Mouse (Mus musculus) liver, adult (tissue): Measurements from ENCODE around the gene Tmem119.

Experiments
- GATA4 ChIP-seq: IDR thresholded peaks from 2 replicates; pipeline ENCODE4 v1.6.1; 2014; ENCODE audit warnings: mild to moderate bottlenecking, low read length; ENCODE audit not compliant: insufficient replicate concordance

Tmem119 gene

GRCm38 (mm10) chr5:113828481-113828880 lies 28.2 kb upstream of the Tmem119 start:
- TF ChIP-seq GATA4: no peak

- TF ChIP-seq GATA4: no peak
Measured at GRCm38 (mm10) chr5:113827991-113828411, 27.7 kb upstream of the Tmem119 start.

- TF ChIP-seq GATA4: no peak
Measured at GRCm38 (mm10) chr5:113826619-113827018, 26.3 kb upstream of the Tmem119 start.

GRCm38 (mm10) chr5:113825558-113825957 lies 25.2 kb upstream of the Tmem119 start:
- no peak for TF ChIP-seq GATA4

GRCm38 (mm10) chr5:113824228-113824627 lies 23.9 kb upstream of the Tmem119 start:
- TF ChIP-seq GATA4: no peak

GRCm38 (mm10) chr5:113818572-113818971 lies 18.3 kb upstream of the Tmem119 start:
- no peak for TF ChIP-seq GATA4

DNA sequence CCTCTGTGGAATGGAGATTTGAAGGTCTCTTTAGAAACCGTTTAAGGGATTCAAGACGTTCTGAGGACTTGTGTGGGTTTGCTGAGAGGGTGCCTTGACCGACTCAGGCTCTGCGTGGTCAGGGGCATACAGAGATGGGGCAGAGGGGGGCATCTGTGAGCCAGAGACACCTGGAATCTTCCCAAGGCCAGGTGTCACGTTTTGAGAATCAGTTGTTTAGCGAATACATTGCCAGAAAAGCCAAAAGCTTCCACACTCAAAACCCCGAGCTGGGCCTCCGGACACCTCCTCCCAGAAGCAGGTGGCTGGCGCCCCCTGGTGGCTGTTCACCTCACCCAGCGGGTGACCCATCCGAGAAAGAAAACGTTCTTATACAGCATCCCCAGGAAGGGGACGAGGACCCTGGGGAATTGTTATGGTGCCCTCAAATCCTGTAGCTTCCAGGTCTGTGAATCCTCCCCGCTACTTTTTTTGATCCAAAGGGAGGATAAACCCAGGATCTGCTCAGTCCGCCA lies 15.4 kb upstream of the Tmem119 start:
- TF ChIP-seq GATA4: no peak

GRCm38 (mm10) chr5:113815041-113815389 lies 14.7 kb upstream of the Tmem119 start:
- TF ChIP-seq GATA4: no peak

- TF ChIP-seq GATA4: no peak
Measured at GRCm38 (mm10) chr5:113814111-113815040, 14.1 kb upstream of the Tmem119 start.

GRCm38 (mm10) chr5:113813608-113814007 lies 13.3 kb upstream of the Tmem119 start:
- no peak for TF ChIP-seq GATA4

- no peak for TF ChIP-seq GATA4
Measured at GRCm38 (mm10) chr5:113812638-113813037, 12.3 kb upstream of the Tmem119 start.

DNA sequence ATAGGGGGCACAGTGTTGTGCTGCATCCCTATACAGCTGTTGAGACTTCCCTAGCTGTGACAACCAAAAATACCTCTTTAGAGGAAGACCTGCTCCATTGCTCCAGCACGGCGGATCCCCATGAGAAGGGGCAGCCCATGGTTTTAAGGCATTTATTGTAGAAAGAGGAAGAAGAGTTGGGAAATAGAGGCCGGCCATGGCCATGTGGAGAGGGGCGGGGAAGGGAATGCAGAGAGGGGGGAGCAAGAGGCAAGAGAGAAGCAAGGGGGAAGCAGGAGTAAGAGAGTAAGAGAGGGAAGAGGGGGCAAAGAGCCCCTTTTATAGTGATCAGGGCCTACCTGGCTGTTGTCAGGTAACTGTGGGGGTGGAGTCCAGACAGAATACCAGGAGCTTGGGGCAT lies 9.8 kb upstream of the Tmem119 start:
- no peak for TF ChIP-seq GATA4

- no peak for TF ChIP-seq GATA4
Measured at GRCm38 (mm10) chr5:113808177-113808576, 7.9 kb upstream of the Tmem119 start.

DNA sequence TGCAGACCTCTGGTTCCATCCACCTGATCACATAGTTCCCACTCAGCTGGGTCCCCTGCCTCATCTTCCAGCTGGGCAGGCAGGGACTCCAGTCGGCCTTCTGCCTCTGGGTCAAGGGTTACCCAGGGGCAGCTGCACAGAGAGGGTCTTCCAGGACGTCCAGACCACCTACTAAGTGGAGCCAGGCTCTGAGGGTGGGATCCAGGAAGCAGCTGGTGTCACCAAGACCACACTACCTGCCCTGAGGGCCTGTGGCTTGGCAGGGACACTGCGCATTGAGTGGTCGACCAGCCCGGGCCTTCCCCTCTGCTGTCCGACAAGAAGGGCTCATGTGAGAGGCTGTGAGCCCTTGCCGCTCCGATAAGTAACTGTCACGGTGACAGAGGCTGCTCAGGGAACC lies 7.4 kb upstream of the Tmem119 start:
- TF ChIP-seq GATA4: no peak

DNA sequence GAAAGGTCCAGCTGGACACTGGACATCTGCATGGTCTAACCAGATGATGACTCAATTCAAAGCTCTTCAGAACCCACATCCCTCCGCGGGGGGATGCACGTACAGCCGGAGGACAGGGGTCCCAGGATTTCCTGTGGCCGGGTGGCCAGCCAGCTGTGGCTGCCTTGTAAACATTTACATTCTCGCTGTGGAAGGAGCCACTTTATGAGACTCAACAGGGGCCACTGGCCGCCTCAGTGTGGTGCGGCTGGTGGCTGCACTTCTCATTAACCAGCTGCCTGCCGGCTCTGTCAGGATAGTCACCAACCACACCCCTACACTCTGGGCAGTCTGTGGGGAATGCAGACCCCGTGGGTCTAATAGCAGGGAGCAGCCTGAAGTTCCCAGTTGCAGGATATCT lies 6.1 kb upstream of the Tmem119 start:
- TF ChIP-seq GATA4: no peak

DNA sequence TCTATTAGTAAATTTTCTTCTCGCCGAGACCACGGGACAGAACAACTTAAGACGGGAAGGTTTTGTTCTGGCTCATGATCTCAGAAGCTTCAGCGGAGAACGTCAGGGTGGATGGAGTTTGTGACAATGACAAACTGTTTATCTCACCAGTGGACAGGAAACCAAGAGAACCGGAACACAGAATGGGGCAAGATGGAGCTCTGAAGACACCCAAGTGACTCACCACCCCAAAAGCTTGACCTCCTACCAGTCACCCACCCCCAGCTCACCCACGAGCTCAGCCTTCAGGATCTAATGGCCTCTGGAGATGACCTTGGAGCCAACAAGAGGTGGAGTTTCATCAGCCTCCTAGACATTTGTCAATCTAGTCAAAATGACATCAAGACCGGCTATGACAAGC lies 5.0 kb upstream of the Tmem119 start:
- no peak for TF ChIP-seq GATA4

GRCm38 (mm10) chr5:113804395-113804966 lies 4.2 kb upstream of the Tmem119 start:
- TF ChIP-seq GATA4: no peak

DNA sequence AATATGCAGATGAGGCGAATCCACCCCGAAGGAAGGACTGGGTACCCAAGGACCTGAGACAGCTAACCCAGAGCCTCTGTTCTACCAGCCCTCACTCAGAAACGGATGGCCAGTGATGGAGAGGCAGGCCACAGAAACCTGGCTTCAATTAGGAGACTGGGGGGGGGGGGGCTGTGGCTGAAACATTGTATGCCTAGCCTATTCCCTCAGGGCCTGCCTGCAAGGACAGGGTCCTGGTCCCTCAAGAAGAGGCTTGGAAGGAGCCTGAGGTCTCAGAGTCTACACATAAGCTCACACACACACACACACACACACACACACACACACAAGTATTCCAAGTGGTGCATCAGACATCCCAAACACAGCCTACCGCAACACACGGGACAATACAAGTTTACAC lies 625 bp downstream of the Tmem119 start:
- TF ChIP-seq GATA4: no peak
